Mouse (Mus musculus): ENCODE measurements around the gene Ddr2.
"Not testable (repeated sequence)": the region's sequence is repeated elsewhere in the genome, so short reads cannot be mapped to it uniquely, and the experiment has no call there.

The Ddr2 gene

DNA sequence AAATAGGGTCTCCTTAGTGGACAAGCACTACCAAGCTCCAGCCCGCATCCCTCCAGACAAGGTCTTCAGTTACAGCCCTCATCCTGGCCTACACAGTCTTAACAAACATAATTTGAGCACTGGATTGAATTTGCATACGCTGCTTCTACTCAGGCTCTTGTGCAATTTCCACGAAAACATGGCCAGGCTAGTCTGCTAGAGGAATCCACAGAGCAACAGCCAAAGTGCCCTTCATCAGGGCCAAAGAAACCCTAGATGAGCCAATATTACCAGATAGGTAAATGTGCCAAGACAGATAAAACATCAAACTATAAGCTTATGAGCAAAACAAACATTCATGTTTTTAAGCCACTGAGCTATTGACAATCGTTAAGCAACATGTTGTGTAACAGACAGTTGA is 75.6 kb downstream of the Ddr2 start:
- DNase-seq, result no peak

GRCm38 (mm10) chr1:170031656-170032055 is 78.9 kb downstream of the Ddr2 start:
- DNase-seq, result peak; percentile 21

- no peak for DNase-seq
Measured at GRCm38 (mm10) chr1:170014784-170015183, 95.8 kb downstream of the Ddr2 start.

DNA sequence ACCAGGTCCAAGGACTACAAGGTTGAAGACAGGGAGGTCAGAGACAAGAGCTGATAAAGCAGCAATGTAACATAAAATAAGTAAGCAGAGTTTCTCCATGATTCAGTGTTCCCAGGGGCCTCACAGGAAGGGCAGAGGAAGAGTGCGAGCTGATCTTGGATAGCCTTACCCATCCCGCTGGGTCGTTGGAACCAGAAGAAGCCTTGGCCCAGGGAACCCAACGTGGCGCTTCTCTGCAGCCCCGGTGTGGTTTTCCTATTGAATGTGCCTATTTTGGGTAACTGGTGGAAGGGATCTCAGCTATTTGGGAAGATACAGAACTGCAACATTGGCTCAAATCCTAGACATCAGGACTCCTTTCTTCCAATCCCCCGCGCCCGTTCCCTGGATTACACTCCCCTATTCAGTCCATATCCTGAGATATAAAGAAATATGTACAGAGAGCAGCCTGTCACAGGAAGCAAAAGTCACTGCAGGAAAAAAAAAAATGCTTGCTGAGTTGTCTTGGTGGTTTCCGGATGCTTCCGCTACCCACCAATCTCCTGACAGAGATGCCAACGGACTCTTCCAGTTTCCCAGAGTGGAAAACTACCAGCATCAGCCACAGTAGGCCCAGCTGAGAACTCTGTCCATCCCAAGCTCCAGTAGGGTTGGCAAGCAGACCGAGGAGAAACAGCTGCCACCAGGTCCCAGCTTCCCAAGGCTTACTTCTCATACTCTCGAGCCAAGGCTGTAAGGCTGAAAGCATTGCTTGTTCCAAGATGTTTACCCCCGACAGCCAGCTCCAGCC is 99.7 kb downstream of the Ddr2 start:
- DNase-seq, result no peak

GRCm38 (mm10) chr1:170009296-170009695 is 101.3 kb downstream of the Ddr2 start:
- no peak for DNase-seq

DNA sequence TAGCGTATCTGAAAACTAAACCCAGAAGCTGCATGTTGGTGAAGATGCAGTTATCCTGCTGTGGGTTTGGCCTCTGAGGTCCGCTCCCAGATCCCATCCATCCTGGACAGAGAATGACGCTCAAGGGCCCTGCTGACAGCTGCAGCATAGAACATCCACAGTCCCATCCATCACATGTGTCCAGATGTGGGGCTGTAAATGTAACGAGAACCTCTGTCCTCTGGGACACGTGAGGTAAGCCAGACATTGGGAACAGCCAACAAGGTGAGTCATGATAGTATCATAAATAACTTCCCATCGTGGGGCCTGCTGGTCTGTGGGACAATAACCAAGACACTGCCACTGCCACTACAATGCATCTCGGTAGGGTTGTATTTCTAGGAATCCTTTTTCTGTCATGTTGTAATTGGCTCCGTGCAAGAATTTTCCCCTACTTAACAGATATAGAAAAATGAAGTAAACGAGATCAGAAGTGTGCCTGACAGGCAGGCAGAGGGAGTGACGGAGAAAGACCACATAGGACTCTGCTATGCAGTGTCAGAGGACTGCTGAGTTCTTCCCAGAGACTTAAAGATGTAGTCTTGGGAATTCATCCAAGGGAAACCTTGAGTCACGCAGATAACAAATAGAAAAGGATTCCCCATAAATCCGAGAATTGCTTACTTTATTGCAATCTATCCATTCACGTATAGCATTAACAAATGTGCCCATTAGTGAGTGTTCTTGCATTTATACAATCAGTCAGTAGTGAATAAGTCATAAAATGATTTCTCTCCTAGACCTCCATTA is 101.9 kb downstream of the Ddr2 start:
- no peak for DNase-seq

DNA sequence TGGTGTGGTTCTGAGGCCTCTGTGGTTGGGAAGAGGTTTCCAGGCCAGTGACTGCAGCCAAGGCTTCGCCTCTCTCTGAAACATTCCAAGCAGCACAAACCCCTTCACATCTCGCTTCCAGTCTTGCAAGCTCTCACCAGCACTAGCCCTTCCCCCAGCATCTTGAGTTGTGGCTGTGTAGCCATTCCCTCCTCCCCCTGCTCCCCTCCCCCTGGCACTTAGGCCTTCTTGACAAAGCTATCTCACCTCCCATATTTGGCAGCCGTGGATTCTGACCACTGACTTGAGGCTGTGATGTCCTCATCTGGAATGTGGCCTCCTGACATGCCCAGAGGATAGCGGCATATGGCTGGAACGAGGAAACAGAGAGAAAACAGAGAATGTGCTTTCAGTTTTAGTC is 104.0 kb downstream of the Ddr2 start:
- DNase-seq, result peak; percentile 5

GRCm38 (mm10) chr1:170005297-170005696 is 105.3 kb downstream of the Ddr2 start:
- no peak for DNase-seq

DNA sequence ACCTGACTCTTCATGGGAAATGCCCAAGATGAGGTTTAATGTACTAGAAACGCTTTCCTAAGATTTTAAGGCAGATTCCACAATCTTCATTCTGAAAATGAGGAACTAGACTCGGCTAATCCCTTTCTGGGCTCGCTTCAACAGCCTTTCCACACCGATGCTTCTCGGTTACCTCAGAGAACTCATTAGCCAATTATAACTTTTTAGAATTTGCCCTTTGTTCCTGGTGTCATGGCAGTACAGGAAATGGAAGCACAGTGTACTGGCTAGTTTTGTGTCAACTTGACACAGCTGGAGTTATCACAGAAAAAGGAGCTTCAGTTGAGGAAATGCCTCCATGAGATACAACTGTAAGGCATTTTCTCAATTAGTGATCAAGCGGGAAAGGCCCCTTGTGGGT is 116.7 kb downstream of the Ddr2 start:
- not testable (repeated sequence) for DNase-seq

GRCm38 (mm10) chr1:169986166-169986565 is 124.4 kb downstream of the Ddr2 start:
- no peak for DNase-seq

DNA sequence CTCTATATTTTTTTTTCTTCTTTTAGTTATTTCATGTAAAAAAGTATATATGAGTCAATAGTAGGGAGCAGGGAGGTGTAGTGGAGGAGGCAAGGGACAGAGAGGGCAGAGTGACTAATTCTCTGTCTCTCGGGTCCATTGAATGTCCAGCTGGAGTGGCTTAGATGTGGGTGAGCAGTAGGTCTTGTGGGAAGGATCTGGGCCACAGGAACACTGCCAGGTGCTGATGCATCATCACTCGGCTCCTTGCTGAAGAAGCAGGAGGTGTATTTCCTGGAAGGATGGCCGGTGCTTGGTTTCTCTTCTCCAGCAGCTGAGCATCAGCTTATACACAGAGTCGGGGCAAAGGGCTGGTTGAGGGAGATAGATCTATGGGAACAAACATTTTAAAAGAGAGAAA is 132.9 kb downstream of the Ddr2 start:
- no peak for DNase-seq

DNA sequence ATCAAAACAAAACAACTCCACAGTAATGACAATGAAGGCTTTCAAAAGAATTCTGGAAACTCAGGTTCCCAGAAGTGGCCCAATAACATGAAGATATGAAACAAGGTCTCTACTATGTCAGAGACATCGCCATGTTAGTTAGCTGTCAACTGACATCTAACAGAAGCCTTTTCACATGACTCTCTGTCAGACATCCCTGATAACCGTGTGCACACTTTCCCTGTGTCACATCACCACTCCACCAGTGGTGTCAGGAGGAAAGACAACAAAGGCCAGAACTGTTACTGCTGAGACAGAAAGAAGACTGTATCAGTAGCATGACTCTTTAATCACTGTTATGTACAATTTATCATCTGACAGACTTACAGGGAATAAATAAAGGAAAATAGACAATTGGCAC is 138.6 kb downstream of the Ddr2 start:
- DNase-seq, result no peak

DNA sequence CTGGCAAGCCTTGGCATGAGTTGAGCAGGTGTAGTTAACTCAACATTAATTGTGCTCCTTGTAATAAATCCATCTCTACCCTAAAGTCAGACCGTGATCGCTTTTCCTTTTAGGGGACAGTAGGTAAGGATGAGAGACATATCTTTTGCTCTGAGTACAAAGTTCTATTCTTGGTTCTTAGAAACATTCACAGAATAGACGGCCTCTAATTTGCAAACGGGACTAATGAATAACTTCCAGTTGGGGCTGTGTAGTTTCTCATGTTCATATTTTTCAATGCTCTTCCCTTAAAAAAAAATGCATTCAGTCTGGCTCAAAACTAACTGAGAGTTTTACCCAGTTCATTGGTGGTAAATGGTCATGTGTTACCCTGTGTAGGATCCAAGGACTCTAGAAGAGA is 139.6 kb downstream of the Ddr2 start:
- no peak for DNase-seq

- no peak for DNase-seq
Measured at GRCm38 (mm10) chr1:169969516-169969886, 141.1 kb downstream of the Ddr2 start.

GRCm38 (mm10) chr1:169968792-169969515 is 141.6 kb downstream of the Ddr2 start, which contains the start of gene Hsd17b7:
TSS of gene Hsd17b7 (minus strand) at chr1:169969241.
- DNase-seq, result peak; percentile 98

DNA sequence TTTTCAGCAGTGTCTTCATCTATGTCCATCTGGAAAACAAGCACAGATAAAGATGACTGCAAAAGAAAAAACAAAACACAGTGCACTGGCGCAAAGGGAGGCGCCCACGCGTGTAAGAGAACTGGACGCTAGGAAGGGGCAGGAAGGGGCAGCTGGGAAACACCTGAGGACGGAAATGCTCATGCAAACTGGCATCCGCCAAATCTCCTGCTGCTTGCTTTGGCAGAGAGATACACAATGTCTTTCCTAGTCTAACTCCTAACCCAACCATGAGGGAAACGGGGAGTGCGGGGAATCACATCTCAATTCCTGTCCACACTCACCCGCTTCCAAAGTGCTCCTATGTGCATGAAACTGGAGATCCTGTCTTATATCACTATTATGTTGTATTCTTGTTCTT is 157.5 kb downstream of the Ddr2 start:
- no peak for DNase-seq

DNA sequence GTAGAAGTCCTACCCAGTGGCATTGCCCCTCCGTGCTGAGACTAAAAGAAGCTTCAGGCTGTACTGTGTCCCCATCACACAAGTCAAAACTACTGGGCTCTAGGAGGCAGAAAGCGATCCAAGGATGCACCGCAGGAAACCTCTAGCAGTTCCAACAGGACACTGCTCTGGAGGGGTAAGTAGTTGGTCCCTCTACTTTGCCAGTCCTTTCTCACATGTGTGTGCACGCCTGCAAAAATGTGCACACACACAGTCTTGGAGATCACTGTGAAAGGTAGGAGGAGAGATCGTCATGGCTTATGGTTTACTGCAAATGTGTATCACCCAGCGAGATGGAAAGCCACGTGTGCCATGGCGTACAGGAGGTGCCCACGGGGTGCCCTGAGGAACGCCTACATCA is 157.9 kb downstream of the Ddr2 start:
- no peak for DNase-seq

DNA sequence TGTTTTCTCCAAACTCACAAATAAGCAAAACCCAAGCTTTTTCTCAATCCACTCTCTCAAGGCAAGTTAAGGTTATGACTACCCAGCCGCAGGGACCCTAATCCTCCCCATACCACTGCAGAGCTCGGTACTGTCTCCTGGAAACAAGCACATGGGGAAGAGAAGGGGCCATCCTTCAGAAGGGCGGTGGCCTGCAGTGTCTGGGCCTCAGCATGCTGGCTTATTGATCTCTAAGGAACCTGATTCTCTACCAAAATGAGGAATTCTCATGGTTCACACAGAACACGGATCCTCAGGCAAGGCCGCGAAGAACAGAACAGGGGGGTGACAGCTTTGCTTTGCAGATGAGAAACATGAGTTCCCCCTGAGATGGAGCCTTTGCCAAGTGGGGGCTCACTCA is 159.0 kb downstream of the Ddr2 start:
- no peak for DNase-seq

GRCm38 (mm10) chr1:169950651-169951050 is 159.9 kb downstream of the Ddr2 start:
- DNase-seq, result no peak

DNA sequence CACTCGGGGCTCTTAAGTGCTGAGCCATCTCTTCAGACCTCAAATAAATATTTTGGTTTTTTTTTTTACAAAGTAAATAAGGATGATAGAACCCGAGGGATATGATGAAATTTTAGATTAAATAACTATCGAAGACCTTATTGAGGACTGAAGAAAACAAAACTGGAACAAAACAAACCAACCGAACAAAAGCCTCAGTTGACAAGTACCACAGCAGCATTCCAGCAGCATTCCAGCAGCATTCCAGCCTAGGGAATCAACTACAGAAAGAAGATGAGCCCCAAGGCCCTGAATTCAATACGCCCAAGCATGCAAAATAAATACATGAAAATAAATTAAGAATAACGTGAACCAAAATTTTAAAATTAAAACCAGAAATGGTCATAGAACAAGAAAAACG is 160.6 kb downstream of the Ddr2 start:
- DNase-seq, result no peak

GRCm38 (mm10) chr1:169948866-169949265 is 161.7 kb downstream of the Ddr2 start:
- no peak for DNase-seq

- DNase-seq, result no peak
Measured at GRCm38 (mm10) chr1:169948280-169948679, 162.3 kb downstream of the Ddr2 start.

DNA sequence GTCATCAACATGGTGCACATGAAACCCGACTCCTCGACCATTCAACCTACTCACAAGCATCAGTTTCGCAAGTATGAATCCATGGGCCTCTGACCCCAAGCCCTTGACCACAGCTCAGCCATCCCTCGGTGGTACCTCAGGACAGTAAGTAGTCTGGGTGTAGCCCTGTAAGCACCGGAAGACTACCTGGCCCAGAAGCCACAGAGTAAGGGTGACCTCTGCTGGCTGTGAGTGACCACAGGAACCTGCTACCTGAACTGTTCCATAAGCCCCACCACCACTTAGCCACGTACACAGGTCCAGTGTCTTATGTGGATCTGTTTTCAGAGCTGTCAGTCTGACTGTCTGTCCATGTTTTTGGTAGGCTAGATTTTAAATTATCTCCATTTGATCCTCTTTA is 162.9 kb downstream of the Ddr2 start:
- no peak for DNase-seq

DNA sequence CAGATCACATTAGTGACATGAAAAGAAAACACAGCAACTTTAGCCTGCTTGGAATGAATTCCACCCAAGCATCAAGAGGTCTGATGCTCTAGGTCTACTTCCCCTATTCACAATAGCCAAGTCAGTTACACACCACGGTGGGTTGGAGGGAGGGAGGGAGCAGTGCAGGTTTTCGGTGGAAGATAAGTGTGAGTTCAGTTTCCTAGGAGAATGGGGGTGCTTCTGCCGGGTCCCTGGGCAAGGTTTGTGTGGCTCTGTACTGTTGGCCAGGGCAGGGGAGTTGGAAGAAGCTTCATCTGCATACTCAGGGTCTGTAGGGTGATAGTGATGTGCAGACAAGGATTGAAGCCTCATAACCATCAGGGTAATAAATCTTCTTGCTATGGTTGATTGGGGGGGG is 164.6 kb downstream of the Ddr2 start:
- DNase-seq, result no peak

All from kidney, adult 18-20 months (tissue).